Comparison of ENCODE assay signal across 21 mouse cellular contexts in the genomic region with DNA sequence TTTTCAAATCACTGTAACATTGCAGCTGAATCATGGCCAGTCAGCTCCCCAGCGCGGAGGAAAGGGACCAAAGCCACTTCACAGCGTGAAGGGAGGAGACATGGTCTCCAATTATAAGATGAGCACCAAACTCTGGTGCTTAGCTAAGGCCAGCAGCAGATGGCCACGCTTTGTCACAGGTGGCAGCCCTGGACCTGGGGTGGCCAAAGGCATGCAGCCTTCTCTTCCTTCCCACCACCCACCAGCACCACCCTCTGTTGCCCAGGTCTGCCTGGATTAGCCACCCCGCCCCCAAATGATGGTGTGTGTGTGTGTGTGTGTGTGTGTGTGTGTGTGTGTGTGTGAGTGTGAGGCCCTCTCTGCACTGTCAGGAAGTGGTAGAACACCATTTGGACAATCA. TPM values are rescaled to one million over a fixed set of nuclear protein-coding genes. Genes with fewer than 3 reads are reported as not detected.
DNase-seq lines count a peak whose midpoint lies in the region; ATAC-seq and TF ChIP-seq lines count a peak whose summit lies in the region.
"Had no signal": no experiment of that assay in that cellular context is flagged by ENCODE, and none has a peak within 500 bp of the region (broad histone marks: within the 10 kb centered on the region; RNA-seq: fewer than 3 reads in every experiment).

No protein-coding gene starts in this region.

- no peak overlapping the region for H3K4me3 ChIP-seq in heart, embryonic 14.5 days (ENCODE audit: control insufficient read depth in 1 of 2, insufficient read depth in 1 of 2, low read depth in 1 of 2, low read length in 2 of 2)
- peak overlapping the region; percentile 45 for H3K4me3 ChIP-seq in E14TG2a.4 (replicated peaks; ENCODE audit: low read length)
- H3K4me3 ChIP-seq: embryonic facial prominence, embryonic 13.5 days; limb, embryonic 10.5 days had no signal

- peaks cover 5 to 34% of the 10 kb centered on the region in 2 experiments for H3K4me1 ChIP-seq in heart, embryonic 14.5 days (ENCODE audit: control insufficient read depth in 2 of 2, insufficient read depth in 2 of 2, low read length in 2 of 2)
- H3K4me1 ChIP-seq in E14TG2a.4 (replicated peaks; ENCODE audit: low read depth, low read length), result peaks cover 89% of the 10 kb centered on the region
- H3K4me1 ChIP-seq: embryonic facial prominence, embryonic 13.5 days; limb, embryonic 10.5 days had no signal

- H3K4me2 ChIP-seq in heart, embryonic 14.5 days (ENCODE audit: low read length), result no peak overlapping the region
- H3K4me2 ChIP-seq: embryonic facial prominence, embryonic 13.5 days; heart, embryonic 11.5 days; midbrain, embryonic 11.5 days had no signal

- 89% methylated on average over 5 of the region's 5 CpGs for WGBS in heart, embryonic 14.5 days

- H3K36me3 ChIP-seq in heart, embryonic 14.5 days (ENCODE audit: control insufficient read depth, insufficient read depth, low read length), result peaks cover 14% of the 10 kb centered on the region
- peaks cover 34% of the 10 kb centered on the region for H3K36me3 ChIP-seq in E14TG2a.4 (ENCODE audit: insufficient read depth, low read length)

- TF ChIP-seq CTCF in E14TG2a.4 (conservative IDR thresholded peaks at IDR 0.05; ENCODE audit: low read length), result no peak

- no peaks in the 10 kb centered on the region for H3K9me3 ChIP-seq in heart, embryonic 14.5 days (ENCODE audit: control insufficient read depth, low read length)
- no peaks in the 10 kb centered on the region for H3K9me3 ChIP-seq in E14TG2a.4 (ENCODE audit: low read length)
- H3K9me3 ChIP-seq: embryonic facial prominence, embryonic 13.5 days; limb, embryonic 10.5 days had no signal

- ATAC-seq in heart, embryonic 14.5 days (ENCODE audit: insufficient number of reproducible peaks, insufficient read depth, low FRiP score, low read depth), result 0 out of 2 replicates have a peak, but pooled peaks have one; percentile 20
- ATAC-seq in erythroblast, adult 5-6 weeks (replicated peaks; ENCODE audit: low FRiP score, poor library complexity, severe bottlenecking), result no peak
- ATAC-seq: forebrain, embryonic 16.5 days had no signal

- H3K9ac ChIP-seq in heart, embryonic 14.5 days (ENCODE audit: low read length), result no peak overlapping the region
- H3K9ac ChIP-seq: embryonic facial prominence, embryonic 13.5 days had no signal

- no peak for DNase-seq in heart, adult 8-10 months (ENCODE audit: low spot score)
- DNase-seq in cerebellum, adult 11 months, result peak; percentile 92
- DNase-seq in cerebellum, postnatal 10 days, result peak; percentile 84 to 92
- DNase-seq in urinary bladder, postnatal 4 days (ENCODE audit: low spot score in 2 of 2), result no peak
- DNase-seq: heart, postnatal 36 days; kidney, adult 2 months; kidney, postnatal 10 days; lung, adult 18-20 months; lung, postnatal 36 days; retina, postnatal 1 day; right cerebral cortex, postnatal 4 days; thymus, postnatal 25 days had no signal

- no peak overlapping the region for H3K27ac ChIP-seq in heart, embryonic 14.5 days (replicated peaks in 1 of 2; ENCODE audit: control insufficient read depth in 1 of 2, insufficient read depth in 1 of 2, low read depth in 2 of 2, low read length in 2 of 2)
- H3K27ac ChIP-seq: embryonic facial prominence, embryonic 13.5 days; limb, embryonic 10.5 days had no signal

- no peaks in the 10 kb centered on the region for H3K27me3 ChIP-seq in heart, embryonic 14.5 days (ENCODE audit: control insufficient read depth, insufficient read depth, low read length)
- no peaks in the 10 kb centered on the region for H3K27me3 ChIP-seq in E14TG2a.4 (ENCODE audit: insufficient read depth, low read length)
- H3K27me3 ChIP-seq: embryonic facial prominence, embryonic 13.5 days had no signal

RNA-seq across cellular contexts. Expression of a gene that starts 7.7 kb away (rescaled TPM):
- polyA plus RNA-seq in heart, embryonic 14.5 days (2014; fragmentation: Nextera tagmentation; extraction: Ambion mirVana), result 25.6 and 28.8 TPM in 2 replicates
- total RNA-seq in heart, adult 8-10 months (2022), result 10 to 100 TPM; 19.5 to 23.8 (median 21.3) TPM
- 23.2 and 27.4 TPM in 2 replicates for total RNA-seq in erythroblast, adult 5-6 weeks (2015; ENCODE audit: low replicate concordance)
- total RNA-seq in erythroblast, adult 5-6 weeks (2017; ENCODE audit: low replicate concordance), result 17.7 and 28.2 TPM in 2 replicates

RNA-seq across cellular contexts. Expression of a gene that starts 8.4 kb away (rescaled TPM):
- polyA plus RNA-seq in heart, embryonic 14.5 days (2014; fragmentation: Nextera tagmentation; extraction: Ambion mirVana), result 29.8 and 31.7 TPM in 2 replicates
- 10 to 100 TPM; 26.3 to 27.9 (median 27.2) TPM for total RNA-seq in heart, adult 8-10 months (2022)
- total RNA-seq in erythroblast, adult 5-6 weeks (2015; ENCODE audit: low replicate concordance), result 3.3 and 7.5 TPM in 2 replicates
- 2.6 and 4.4 TPM in 2 replicates for total RNA-seq in erythroblast, adult 5-6 weeks (2017; ENCODE audit: low replicate concordance)

RNA-seq across cellular contexts. Expression of a gene that starts 22.5 kb away (rescaled TPM):
- polyA plus RNA-seq in heart, embryonic 14.5 days (2014; fragmentation: Nextera tagmentation; extraction: Ambion mirVana), result not detected in 2 replicates
- total RNA-seq in heart, adult 8-10 months (2022), result not detected
- not detected in 2 replicates for total RNA-seq in erythroblast, adult 5-6 weeks (2015; ENCODE audit: low replicate concordance)
- total RNA-seq in erythroblast, adult 5-6 weeks (2017; ENCODE audit: low replicate concordance), result 0.68 TPM in 1 of 2 replicates, not detected in the other
- total RNA-seq: heart, postnatal 36 days; liver, adult 2 months had no signal
- polyA plus RNA-seq: heart, embryonic 11.5 days had no signal

RNA-seq across cellular contexts. Expression of a gene that starts 32.1 kb away (rescaled TPM):
- polyA plus RNA-seq in heart, embryonic 14.5 days (2014; fragmentation: Nextera tagmentation; extraction: Ambion mirVana), result 0.23 and 0.46 TPM in 2 replicates
- total RNA-seq in heart, adult 8-10 months (2022), result not detected
- not detected in 2 replicates for total RNA-seq in erythroblast, adult 5-6 weeks (2015; ENCODE audit: low replicate concordance)
- total RNA-seq in erythroblast, adult 5-6 weeks (2017; ENCODE audit: low replicate concordance), result not detected in 2 replicates
- total RNA-seq: heart, postnatal 36 days had no signal
- polyA plus RNA-seq: forebrain, embryonic 16.5 days; liver, adult 2 months had no signal

RNA-seq across cellular contexts. Expression of a gene that starts 33.5 kb away (rescaled TPM):
- 0.88 TPM in 2 replicates for polyA plus RNA-seq in heart, embryonic 14.5 days (2014; fragmentation: Nextera tagmentation; extraction: Ambion mirVana)
- 1 to 10 TPM in 1 of 4 experiments, under 1 TPM in 2, not detected in 1; 0.52 to 1.5 (median 0.66) TPM for total RNA-seq in heart, adult 8-10 months (2022)
- total RNA-seq in erythroblast, adult 5-6 weeks (2015; ENCODE audit: low replicate concordance), result 2.7 and 3.3 TPM in 2 replicates
- 0.98 and 2.1 TPM in 2 replicates for total RNA-seq in erythroblast, adult 5-6 weeks (2017; ENCODE audit: low replicate concordance)

Comparison
In these comparisons a context has a peak if more than half of its experiments do, and no peak if none do; other contexts are left out.
1. DNase-seq: peak in cerebellum, adult 11 months (single experiment) and cerebellum, postnatal 10 days (2 of 2); none in heart, adult 8-10 months (single experiment) and urinary bladder, postnatal 4 days (0 of 2).